In the genomic region with DNA sequence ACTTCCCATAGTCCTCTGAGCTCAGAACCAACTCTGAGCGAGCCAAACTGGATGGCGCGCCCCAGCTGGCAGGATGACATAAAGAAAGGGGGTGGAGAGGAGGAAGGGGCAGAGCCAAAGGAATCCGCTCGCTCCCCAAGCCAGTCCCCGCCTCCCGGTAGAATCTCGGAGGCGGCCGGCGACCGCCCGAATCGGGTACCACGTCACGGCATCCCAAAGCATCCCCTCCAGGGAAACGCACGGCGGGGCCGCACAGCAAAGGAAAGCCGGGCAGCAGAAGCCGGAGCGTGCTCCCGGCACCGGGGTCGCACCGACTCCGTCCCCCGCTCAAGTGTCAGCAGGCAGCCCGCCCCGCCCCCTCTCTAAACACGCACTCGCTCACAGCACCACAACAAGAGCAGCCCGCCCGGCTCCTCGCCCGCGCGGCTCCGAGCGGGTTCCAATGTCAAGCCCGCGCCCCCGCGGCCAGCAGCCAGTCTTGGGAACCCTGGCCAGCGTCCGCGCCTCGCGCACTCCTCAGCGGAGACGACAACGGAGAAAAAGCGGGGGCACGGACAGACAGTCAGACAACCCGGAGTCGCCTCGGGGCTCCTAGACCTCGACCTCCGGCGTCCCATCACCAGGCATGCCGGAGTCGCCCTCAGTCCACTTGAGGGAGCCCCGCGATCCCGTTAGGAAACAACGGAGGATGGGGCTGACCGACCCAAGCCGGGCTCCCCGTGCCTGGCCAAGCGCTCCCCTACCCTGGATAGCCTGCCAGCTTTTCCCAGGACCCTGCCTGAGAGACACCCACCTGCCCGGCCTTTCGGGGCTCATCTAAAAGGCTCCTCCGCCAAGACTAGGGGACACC, we compare ENCODE assay signal across 7 mouse cellular contexts. TPM values are rescaled to one million over a fixed set of nuclear protein-coding genes. Genes with fewer than 3 reads are reported as not detected.
A peak's percentile ranks its signal among the peaks of the same experiment; 100 is the strongest.
DNase-seq lines count a peak whose midpoint lies in the region; ATAC-seq lines count a peak whose summit lies in the region.

No protein-coding gene starts in this region.

- peaks cover 29% of the 10 kb centered on the region for H3K4me1 ChIP-seq in embryonic facial prominence, embryonic 10.5 days
- peaks cover 15% of the 10 kb centered on the region for H3K4me1 ChIP-seq in midbrain, embryonic 11.5 days (ENCODE audit: control insufficient read depth, insufficient read depth, low read length)

- peak overlapping the region; percentile 82 for H3K4me3 ChIP-seq in embryonic facial prominence, embryonic 10.5 days
- H3K4me3 ChIP-seq in midbrain, embryonic 11.5 days (ENCODE audit: low read depth, low read length): peak overlapping the region; percentile 93

- peak overlapping the region; percentile 96 for H3K27ac ChIP-seq in embryonic facial prominence, embryonic 10.5 days (replicated peaks)
- peak overlapping the region; percentile 76 for H3K27ac ChIP-seq in midbrain, embryonic 11.5 days (ENCODE audit: low read depth, low read length)

- peak overlapping the region; percentile 87 for H3K9ac ChIP-seq in midbrain, embryonic 11.5 days (ENCODE audit: low read length)

- under 1% methylated on average over 74 of the region's 74 CpGs for WGBS in embryonic facial prominence, embryonic 10.5 days
- WGBS in midbrain, embryonic 11.5 days: under 1% methylated on average over 73 of the region's 74 CpGs

- no peaks in the 10 kb centered on the region for H3K9me3 ChIP-seq in embryonic facial prominence, embryonic 10.5 days
- no peaks in the 10 kb centered on the region for H3K9me3 ChIP-seq in midbrain, embryonic 11.5 days (ENCODE audit: control insufficient read depth, low read length)

- peaks cover 60% of the 10 kb centered on the region for H3K36me3 ChIP-seq in embryonic facial prominence, embryonic 10.5 days (replicated peaks)
- H3K36me3 ChIP-seq in midbrain, embryonic 11.5 days (ENCODE audit: control insufficient read depth, insufficient read depth, low read length): peaks cover 3% of the 10 kb centered on the region; the same call in 1 of the 2 replicates

- intact Hi-C loops in left cerebral cortex, postnatal 4 days (cut with DNase I): loop anchor here (5.0 kb wide), 1 partner anchor 46 kb away; the partner anchor contains the start of gene Thap12

- peak; percentile 92 for DNase-seq in adrenal gland, postnatal 14 days
- DNase-seq in embryonic facial prominence, embryonic 10.5 days (ENCODE audit: low spot score): peak; percentile 88
- peak; percentile 80 for DNase-seq in kidney, adult 11 months
- DNase-seq in left cerebral cortex, postnatal 4 days: peak; percentile 90
- DNase-seq in midbrain, embryonic 11.5 days (ENCODE audit: low spot score, missing footprints): peak; percentile 95
- peak; percentile 63 for DNase-seq in skeletal muscle tissue, adult 2 months (ENCODE audit: low read depth, low spot score)

- no peaks in the 10 kb centered on the region for H3K27me3 ChIP-seq in embryonic facial prominence, embryonic 10.5 days (replicated peaks; ENCODE audit: low read depth, poor library complexity, severe bottlenecking)
- no peaks in the 10 kb centered on the region for H3K27me3 ChIP-seq in midbrain, embryonic 11.5 days (ENCODE audit: control insufficient read depth, insufficient read depth, low read length)

- H3K4me2 ChIP-seq in midbrain, embryonic 11.5 days: peak overlapping the region; percentile 72

- peak; percentile 73 for ATAC-seq in granulocyte monocyte progenitor cell, adult 5-6 weeks (replicated peaks; ENCODE audit: poor library complexity, severe bottlenecking)
- peak; percentile 64 for ATAC-seq in midbrain, embryonic 11.5 days (ENCODE audit: low FRiP score)

RNA-seq across cellular contexts. Expression of gene Emsy, which starts 0.7 kb away (rescaled TPM):
- 31.5 and 40.2 TPM in 2 replicates for total RNA-seq in adrenal gland, postnatal 14 days (2021)
- polyA plus RNA-seq in embryonic facial prominence, embryonic 10.5 days (2016; fragmentation: Nextera tagmentation; extraction: Ambion mirVana): 46.3 and 47.6 TPM in 2 replicates
- 53.5 and 71.9 TPM in 2 replicates for total RNA-seq in granulocyte monocyte progenitor cell, adult 5-6 weeks (2014; fragmentation: Nextera tagmentation)
- 20.5 and 25.7 TPM in 2 replicates for total RNA-seq in granulocyte monocyte progenitor cell, adult 5-6 weeks (2017)
- total RNA-seq in left cerebral cortex, postnatal 4 days (2021): 10 to 100 TPM; 59.8 to 63.0 TPM
- polyA plus RNA-seq in midbrain, embryonic 11.5 days (2014; fragmentation: Nextera tagmentation; extraction: Ambion mirVana): 65.4 and 67.9 TPM in 2 replicates

RNA-seq across cellular contexts. Expression of gene Thap12, which starts 47.0 kb away (rescaled TPM):
- total RNA-seq in adrenal gland, postnatal 14 days (2021): 62.3 and 63.7 TPM in 2 replicates
- polyA plus RNA-seq in embryonic facial prominence, embryonic 10.5 days (2016; fragmentation: Nextera tagmentation; extraction: Ambion mirVana): 56.8 and 57.5 TPM in 2 replicates
- total RNA-seq in granulocyte monocyte progenitor cell, adult 5-6 weeks (2014; fragmentation: Nextera tagmentation): 44.7 and 52.8 TPM in 2 replicates
- 87.6 and 100 TPM in 2 replicates for total RNA-seq in granulocyte monocyte progenitor cell, adult 5-6 weeks (2017)
- total RNA-seq in left cerebral cortex, postnatal 4 days (2021): 10 to 100 TPM; 65.0 to 72.7 TPM
- polyA plus RNA-seq in midbrain, embryonic 11.5 days (2014; fragmentation: Nextera tagmentation; extraction: Ambion mirVana): 91.3 and 95.2 TPM in 2 replicates

Comparison
In these comparisons a context has a peak if more than half of its experiments do, and no peak if none do; other contexts are left out.
1. Peak in every context shown above with its lines: DNase-seq, ATAC-seq, H3K4me3 ChIP-seq and H3K27ac ChIP-seq.